Mouse (Mus musculus): Measurements from ENCODE around the gene Hmox1.

The Hmox1 gene

DNA sequence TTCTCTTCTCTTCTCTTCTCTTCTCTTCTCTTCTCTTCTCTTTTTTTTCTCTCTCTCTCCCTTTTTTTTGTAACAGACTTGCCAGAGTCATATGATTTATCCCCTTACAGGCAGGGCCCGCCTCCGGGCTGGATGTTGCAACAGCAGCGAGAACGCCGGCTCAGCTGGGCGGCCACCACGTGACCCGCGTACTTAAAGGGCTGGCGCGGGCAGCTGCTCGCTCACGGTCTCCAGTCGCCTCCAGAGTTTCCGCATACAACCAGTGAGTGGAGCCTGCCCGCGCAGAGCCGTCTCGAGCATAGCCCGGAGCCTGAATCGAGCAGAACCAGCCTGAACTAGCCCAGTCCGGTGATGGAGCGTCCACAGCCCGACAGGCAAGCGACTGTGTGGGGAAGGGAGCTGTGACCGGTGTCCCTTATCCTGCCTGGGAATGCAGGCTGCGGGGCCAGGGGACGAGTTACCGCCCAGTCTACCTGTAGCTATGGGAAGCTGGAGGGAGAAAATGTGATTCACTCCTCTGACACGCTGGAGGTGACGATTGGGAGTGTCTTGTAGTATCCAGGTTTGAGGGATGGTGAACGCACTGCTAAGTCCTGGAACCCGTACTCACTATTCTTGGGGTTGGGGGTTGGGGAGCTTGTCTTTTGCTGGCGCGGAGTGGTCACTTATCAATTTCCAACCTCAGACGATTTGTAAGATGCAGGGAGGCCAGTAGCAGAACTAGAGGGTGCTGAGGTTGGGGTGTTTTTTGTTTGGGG lies at the start of gene Hmox1:
TSS of gene Hmox1 (plus strand) at position 223 of the 758 bp plus-strand sequence.
- peak; percentile 50 for DNase-seq

DNA sequence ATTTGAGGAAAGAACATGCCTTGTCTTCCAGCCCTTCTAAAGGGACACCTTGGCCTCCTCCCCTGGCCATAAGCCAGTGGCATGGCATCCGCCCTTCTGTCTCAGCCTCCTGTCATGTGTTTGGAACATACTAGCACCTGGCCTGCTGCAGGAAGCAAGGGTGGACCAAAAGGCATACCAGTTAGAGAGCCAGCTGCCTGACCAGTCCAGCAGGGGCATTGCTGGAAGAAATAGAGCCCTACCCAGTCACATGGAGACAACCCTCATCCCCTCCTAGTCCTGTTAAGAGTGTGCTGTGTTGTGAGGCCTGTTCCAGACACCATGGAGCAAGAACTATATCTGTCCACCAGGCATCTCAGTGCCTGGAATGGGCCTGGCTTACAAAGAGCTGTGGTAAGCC lies 47.1 kb upstream of the Hmox1 start:
- peak; percentile 60 for DNase-seq

DNA sequence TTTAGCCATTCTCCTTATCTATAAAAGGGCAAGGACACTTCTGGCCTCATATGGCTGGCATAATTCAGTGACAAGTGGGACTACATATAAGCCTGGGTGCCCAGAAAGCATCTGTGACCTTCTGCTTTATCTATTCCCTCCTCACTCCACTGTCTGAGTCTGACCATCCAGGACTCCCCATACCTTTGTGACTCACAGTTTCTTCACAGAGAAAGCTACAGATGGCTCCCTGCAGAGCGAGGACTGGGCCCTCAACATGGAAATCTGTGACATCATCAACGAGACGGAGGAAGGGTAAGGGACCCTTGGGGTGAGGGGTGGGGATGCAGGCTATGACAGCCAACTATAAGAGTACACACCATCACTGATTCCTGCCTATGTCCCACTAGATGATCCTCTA lies 45.6 kb upstream of the Hmox1 start:
- DNase-seq, result no peak

DNA sequence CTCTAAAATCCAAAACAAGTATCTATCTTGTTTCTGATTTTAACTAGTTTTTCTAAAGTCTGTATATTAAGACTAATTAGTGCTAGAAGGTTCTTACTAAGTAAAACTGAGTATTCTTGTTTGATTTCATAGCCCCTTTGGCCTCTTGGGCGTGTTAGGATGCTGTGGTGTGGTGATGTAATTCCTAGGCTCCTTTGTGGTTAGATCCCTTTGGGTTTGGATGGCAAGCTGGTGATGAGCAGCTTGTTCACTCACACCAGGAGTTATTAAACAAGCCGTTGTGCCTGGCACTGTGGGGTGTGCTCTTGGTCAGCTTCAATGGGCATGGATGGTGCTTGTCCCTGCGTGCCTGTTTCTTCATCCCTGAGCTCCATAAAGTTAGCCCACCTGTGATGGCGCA lies 40.1 kb upstream of the Hmox1 start:
- no peak for DNase-seq

DNA sequence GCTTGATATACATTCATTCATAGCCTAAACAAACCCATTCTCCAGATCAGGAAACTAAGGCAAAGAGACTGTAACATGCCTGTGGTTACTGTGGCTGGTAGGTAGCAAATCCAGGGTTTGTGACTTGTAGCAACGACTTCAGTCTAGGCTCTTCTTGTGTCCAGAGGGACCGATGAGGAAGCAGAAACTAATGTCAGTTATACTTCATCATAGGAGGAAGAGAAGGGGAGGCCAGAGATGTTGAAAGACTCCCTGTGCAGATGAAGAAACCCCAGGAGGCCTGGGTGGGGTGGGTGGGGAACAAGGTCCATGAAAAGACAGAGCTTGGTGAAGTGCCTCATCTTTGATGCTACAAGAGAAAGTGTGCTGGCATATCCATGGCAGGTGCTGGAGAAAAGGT lies 37.7 kb upstream of the Hmox1 start:
- DNase-seq, result no peak

DNA sequence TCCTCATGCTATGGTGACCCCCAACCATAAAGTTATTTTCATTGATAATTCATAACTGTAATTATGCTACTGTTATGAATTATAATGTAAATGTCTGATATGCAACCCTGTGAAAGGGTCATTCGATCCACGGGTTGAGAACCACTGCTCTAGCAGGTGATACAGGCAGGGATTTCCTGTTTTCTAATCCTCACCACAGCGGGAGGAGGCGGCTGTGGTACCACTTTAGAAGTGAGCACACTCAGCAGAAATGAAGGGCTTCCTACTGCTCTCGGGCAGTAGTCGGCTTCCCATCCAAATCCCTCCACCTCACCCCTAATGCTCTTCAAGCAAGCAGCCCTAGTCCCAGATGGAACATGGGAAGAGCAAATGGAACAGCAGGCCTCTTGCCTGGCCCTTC lies 33.4 kb upstream of the Hmox1 start:
- no peak for DNase-seq

DNA sequence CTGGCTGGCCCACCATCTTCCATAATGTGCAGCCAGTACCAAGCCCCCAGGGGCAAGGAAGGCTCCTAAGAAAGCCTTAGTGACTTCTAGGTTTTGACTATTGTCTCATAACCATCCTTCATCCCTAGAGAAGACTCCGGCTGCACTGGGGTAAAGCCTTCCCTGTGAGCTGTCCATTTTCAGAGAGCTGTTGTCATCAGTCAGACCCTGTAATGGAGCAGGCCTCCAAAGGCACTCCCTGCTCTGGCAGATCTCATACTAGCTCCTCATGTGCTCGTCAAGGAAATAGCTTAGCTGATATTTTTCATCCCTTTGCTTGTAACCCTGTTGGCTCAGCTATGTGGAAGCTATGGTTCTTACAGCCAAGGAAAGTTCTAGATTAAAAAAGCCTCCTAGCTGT lies 32.6 kb upstream of the Hmox1 start:
- DNase-seq, result no peak

DNA sequence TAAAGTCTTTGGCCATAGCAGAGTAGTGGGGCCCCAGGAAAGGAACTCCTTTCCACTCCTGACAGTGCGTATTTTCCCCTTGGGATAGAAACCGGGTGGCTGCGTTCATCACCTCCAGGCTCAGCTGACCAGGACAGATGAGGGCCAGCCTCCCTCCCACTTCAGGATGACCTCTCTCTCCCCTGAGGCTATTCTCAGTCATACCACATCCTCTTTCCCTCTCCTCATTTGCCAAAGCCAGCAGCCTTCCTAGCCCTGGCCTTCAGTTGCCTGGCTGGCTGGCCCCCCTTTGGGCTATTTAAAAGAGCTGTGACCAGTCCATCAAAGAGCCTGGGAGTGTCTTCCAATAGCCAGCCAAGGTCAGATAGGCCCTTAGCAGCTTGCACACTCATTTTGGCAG lies 30.1 kb upstream of the Hmox1 start:
- DNase-seq, result no peak

DNA sequence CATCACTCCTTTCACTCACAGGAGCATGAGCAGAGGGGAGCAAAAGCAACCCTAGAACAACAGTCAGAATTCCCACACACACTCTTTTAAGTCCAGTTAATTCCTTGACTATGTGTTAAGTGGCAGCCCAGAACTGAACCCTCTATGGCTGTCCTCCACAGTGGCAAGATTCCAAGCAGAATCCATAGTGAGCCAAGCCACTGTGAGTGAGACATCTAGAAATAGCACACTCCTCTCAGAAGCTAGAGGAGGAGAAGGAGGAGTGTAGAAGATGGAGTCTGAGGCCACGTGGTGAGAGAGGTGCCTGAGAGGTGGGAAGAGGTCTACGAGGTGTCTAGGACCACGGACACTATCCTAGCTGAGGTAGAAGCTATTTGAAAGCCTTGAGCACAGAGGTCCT lies 28.6 kb upstream of the Hmox1 start:
- DNase-seq, result no peak

DNA sequence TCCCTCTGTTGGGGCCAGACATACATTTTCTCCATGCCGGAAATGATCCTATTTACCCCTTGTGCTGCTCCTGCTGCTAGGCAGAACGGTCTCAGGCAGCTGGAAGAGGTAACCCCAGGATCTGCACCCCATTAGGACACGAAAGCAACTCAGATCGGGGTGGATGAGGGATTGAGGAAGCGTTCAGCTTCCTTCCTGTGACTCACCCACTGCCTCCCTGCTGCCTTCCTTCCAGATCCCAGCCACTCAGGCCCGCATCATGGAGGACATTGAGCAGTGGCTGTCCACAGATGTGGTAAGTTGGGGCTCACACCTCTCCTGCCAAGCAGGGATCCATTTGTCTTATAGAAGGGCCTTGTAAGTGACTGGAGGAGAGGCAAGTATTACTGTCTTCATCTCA lies 26.1 kb upstream of the Hmox1 start:
- DNase-seq, result no peak

DNA sequence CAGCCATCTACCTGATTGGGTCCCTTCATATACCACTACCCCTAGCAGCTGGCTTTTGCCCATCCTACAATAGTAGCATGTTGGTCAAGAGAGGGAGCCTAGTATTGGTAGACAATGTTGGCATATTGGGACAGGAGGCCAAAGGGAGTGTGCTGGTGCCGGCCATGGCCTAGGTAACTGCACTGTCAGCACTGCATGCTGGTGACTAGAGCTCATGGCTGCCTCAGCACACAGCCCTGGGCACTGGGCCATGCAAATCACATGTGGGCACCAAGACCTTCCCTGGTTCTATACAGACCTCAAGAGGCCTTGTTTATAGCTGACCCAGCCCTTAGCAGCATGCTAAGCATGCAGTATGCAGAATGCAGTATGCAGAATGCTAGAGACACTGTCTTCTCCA lies 23.1 kb upstream of the Hmox1 start:
- DNase-seq, result no peak

DNA sequence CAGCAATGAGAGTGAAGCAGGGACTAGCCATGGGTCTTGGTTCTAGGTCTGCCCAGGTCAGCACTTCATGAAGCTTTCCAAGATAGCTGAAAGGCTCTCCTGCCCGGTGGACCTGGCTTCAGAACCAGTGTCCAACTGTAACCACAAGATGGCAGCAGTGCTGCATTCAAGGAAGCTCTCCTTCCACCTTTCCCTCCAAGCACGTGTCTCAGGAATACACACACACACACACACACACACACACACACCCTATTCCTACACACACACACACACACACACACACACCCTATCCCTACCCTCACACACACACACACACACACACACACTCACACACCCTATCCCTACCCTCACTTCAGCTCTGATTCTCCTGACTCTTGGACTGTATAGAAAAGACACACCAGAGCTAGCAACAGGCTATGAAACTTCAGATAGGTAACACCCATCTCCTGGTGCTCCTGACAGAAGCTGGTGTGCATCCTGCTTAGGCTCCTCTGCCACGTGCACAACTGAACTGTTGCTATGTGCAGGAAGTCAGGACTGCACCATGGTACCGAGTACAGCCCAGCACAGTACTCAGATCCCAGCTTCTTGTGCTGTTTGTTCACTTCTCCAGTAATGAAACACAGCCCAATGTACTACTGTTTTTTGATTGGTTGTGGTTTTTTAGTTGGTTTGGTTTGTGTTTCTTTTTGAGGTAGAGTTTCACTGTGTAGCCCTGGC lies 21.6 kb upstream of the Hmox1 start:
- DNase-seq, result peak; percentile 79

DNA sequence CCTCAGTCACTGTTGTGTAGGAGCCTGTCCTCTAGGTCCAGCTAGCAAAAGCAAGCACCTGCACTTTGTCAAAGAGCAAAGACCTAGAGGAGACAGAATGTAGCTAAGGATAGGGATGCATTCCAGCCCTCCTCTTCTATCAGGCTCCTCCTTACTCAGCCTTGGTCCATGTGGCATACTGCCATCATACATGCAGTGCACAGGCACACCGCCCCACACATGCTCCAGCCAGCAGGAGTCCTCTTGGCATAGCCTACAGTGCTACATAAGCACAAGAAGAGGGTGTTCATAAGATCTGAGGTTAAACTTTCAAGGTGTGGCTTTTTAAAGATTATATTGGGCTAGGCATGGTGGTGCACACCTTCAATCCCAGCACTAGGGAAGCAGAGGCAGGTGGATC lies 18.5 kb upstream of the Hmox1 start:
- DNase-seq, result no peak

DNA sequence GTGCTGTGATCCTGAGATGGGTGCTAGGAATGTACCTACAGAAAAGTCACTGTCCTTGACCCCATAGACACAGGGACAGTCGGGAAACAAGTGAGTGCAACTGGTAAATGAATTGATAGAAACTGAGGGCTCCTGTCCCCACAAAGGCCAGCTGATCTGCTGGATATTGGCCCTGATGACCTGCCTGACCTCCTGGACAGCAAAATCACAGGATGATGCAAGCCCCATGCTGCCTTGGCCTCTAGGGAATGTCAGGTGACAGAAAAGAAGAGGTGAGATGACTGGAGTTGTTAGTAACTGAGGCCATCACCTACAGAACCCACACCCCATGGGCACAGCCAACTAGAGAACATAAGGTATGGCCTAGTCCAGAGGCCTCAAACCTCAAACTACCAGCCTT lies 15.2 kb upstream of the Hmox1 start:
- no peak for DNase-seq

DNA sequence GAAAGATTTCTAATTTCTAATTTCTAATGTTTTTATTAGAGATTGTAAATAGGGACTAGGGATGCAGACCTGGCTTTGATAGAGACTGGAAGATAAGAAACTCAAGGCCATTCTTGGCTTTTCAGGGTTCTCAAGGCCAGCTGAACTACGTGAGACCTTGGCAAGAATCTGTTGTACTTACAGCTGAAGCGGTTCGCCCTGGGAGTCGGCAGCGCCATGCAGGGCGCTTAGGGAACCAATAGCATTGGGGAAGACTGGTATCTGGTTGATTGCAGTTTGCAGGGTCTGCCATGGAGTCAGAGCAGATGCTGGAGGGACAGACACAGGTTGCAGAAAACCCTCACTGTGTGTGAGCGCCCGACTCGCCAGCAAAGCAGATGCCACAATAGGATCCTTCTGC lies 14.6 kb upstream of the Hmox1 start:
- no peak for DNase-seq

DNA sequence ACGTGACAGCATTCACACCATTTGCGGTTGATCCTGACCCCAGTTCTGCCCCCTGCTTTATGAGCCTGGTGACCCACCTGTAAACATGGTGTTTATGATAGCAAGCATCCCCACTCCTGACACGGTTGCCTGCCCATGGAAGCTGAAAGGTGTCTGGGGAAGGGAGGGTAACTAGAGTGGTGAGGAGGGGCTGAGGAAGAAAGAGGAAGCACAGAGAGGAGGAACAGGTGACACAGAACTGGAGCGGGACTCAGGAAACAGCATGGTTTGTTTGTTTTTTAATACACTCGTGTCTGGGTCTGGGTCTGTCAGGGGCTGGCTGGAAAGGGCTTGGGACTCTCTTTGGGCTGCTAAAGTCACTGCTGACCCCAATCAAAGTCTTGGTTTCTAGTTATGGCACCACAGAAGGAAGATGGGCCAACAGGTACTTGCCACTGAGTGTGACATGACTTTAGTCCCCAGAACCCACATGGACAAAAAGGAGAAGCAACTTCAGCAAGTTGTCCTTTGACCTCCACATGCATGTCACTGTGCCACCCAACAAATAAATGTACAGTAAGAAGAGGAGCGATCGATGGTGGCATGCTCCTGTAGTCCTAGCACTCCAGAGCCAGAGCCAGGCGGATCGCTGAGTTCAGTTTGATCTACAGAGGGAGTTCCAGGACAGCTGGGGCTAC lies 11.9 kb upstream of the Hmox1 start:
- no peak for DNase-seq

DNA sequence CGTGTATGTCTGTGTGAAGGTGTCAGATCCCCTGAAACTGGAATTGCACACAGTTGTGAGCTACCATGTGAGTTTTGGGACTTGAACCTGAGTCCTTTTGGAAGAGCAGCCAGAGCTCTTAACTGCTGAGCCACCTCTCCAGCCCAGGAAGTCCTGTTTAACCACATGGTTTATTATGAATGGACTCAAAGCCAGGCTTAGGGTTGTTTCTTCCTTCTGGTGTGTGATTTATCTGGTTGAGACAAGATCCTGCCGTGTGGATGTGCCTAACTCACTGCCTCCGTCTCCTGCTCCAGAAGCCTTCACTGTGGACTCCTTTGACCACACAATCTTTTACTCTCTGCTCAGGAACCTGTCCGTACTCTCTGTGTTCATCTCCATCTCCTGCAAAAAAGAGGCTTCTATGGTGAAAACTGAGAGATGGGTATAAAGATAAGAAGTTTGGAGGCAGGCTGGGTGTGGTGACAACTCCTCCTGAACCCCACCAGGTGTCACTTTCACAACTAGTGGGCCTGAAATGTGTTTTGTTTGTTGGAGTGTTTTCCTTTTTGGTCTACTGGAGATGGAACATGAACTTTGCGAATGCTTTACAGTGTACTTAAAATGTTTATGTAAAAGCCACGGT lies 11.1 kb upstream of the Hmox1 start:
- no peak for DNase-seq

DNA sequence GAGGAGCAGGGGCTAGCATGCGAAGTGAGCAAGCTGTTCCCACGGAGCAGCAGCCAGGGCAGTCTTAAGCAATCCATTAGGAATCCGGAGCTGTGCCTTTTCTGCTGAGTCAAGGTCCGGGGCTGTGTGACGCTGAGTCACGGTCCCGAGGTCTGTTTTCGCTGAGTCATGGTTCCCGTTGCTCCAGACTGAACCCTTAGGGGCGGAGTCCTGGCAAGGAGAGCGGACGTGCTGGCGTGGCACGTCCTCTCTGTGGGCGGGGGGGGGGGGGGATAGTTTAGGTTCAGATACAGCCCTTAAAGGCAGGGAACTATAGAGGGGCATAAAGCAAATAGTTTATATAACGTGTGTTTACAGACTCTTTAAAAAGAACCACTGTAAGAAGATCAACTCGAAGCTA lies 9.6 kb upstream of the Hmox1 start:
- DNase-seq, result peak; percentile 78

DNA sequence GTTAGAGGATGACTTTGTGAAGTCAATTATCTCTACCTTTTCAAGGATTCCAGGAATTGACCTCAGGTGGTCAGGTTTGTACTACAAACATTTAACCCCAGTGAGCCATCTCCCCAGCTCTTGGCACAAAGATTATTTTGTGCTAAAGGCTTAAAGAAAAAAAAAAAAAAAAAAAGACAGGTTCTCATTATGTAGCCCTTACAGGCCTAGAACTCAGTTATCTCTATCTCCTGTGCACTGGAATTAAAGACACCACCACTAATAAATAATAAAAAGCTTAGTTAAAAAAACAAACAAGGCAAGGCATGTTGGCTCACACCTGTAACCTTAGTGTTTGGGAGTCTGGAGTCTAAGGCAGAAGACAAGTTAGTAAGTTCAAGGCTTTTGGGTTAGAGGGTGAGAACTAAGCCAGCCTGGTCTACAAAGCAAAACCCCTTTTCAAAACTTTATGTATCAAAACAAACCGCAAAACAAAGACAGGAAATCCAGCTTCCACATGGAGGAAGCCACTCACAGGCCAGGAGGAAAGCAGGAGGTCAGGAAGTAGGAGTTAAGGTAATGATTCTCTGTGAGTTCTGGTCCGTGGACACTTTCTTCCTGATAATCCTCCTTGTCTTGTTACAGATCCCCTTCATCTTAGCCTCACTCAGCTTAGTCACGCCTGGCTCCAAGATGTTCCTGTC lies 8.9 kb upstream of the Hmox1 start:
- DNase-seq, result no peak

DNA sequence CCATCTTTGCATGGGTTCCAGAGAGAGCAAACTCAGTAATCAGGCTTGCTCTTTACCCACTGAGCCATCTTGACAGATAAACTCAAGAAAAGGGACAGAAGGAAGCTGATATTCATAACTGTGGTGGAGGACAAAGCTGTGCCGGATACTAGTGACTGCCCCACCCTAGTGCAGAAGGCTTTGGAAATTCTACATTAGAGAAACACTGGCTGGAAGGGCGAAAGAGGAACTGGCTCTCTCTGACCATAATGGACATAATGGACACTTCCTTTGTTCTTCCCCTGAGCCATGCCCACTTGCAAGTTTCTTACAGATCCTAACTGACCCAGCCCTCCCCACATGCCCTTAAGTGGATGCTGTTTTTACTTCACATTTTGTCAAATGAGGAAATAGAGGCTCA lies 7.4 kb upstream of the Hmox1 start:
- DNase-seq, result no peak

DNA sequence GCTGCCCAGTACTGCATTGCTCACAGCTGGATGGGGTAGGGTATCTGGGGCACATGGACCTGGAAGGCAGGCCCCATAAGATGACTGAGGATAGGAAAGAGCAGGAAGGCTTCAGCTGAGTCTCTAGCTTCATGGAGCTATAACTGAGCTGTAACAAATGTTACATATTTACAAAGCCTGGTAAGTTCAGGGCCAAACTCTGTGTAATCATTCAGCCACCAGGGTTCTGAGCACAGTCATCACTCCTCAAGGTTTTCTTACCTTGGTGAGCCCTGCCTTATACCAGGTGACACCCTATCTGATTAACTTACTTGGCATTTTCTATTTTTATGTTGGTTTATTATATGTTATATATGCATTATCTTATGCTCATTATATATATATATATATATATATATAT lies 6.3 kb upstream of the Hmox1 start:
- DNase-seq, result no peak

DNA sequence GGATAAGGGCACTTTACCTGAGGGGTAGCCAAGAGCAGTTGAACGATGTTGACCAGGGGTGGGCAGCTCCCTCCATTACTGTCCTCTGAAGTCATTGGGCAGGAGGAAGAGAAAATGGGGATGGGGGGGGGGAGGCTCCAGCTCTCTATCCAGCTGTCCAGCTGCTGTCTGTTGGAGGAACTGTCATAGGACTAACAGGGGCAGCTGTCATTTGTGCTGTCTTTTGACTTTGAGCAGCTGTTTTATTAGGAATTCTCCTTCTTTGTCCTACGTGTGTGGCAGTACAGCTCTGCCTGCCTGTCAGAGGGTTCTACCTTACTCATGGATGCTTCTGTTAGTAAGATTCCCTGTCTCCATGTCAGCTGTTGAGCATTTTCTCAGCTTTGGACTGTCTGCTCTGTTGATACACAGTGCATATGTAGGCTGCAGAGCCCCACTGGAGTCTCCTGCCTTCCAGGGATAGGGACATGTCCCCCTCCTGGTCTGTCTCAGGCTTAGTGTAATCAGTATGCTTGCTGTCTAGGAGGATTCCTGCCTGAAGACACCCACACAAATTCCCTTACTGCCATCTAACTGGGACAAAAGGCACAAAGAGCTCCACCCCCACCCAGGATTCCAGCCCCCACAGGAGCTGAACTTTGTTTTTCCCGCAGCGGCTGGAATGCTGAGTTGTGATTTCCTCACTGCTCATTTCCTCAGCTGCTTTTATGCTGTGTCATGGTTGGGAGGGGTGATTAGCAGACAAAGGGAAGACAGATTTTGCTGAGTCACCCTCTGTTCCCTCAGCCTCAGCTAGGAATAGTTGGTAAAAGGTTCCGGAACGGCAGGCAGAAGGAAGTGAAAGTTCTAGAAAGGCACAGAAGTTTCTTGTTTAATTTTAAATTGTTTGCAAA lies 4.2 kb upstream of the Hmox1 start:
- DNase-seq, result no peak

Measured in cerebellum, adult 9-11 months (tissue).